Mouse (Mus musculus) CH12.LX (cell line): ENCODE measurements around the gene Asxl1. TPM values are rescaled to one million over a fixed set of nuclear protein-coding genes. Genes with fewer than 3 reads are reported as not detected.

ENCODE experiments used
- DNase-seq: peaks from one replicate; pipeline ENCODE4 v3.0.0-alpha.2; 2013; ENCODE audit errors: extremely low read depth
- H3K27ac ChIP-seq: 2 replicates; pipeline ENCODE4 v1.5.1; 2012; ENCODE audit warnings: low read depth, mild to moderate bottlenecking, control low read depth, moderate library complexity; ENCODE audit not compliant: insufficient read depth
- H3K27me3 ChIP-seq: replicated peaks from 2 replicates; pipeline ENCODE3; 2012; ENCODE audit warnings: inconsistent platforms
- H3K36me3 ChIP-seq, 2 experiments: replicated peaks in 1 of 2; 2 replicates each; pipeline versions ENCODE3 to v1.6.1; 2012; ENCODE audit warnings: inconsistent platforms in 1 of 2, low read length in 1 of 2, mild to moderate bottlenecking in 1 of 2, mixed read lengths in 1 of 2, moderate library complexity in 1 of 2; ENCODE audit not compliant: control insufficient read depth in 1 of 2, insufficient read depth in 1 of 2
- H3K4me1 ChIP-seq, 2 experiments: 2 replicates each; pipeline ENCODE4 v1.6.1; 2012; ENCODE audit warnings: inconsistent platforms in 1 of 2, moderate library complexity in 1 of 2; ENCODE audit not compliant: insufficient read depth in 2 of 2, control insufficient read depth in 1 of 2
- H3K4me2 ChIP-seq: 2 replicates; pipeline ENCODE4 v1.6.1; 2012; ENCODE audit warnings: low read depth, mild to moderate bottlenecking, control low read depth; ENCODE audit not compliant: poor library complexity, insufficient read depth, severe bottlenecking
- H3K4me3 ChIP-seq, 3 experiments: fragments of 150-350 bp in 1 of 3; sonication (generic) in 1 of 3; replicated peaks in 1 of 3; 2 replicates each; pipeline versions ENCODE3 to v1.5.1; 2011 to 2012; ENCODE audit warnings: low read depth in 2 of 3, low read length in 2 of 3, mild to moderate bottlenecking in 2 of 3, moderate library complexity in 2 of 3, control low read depth in 1 of 3, improper control_type of control experiment in 1 of 3, inconsistent platforms in 1 of 3, mixed read lengths in 1 of 3; ENCODE audit not compliant: poor library complexity in 1 of 3
- H3K79me2 ChIP-seq: replicated peaks from 2 replicates; pipeline ENCODE4 v1.6.1; 2012; ENCODE audit warnings: mild to moderate bottlenecking, moderate library complexity; ENCODE audit not compliant: control insufficient read depth, poor library complexity, insufficient read depth, severe bottlenecking; ENCODE audit errors: extremely low read depth
- H3K9ac ChIP-seq: 2 replicates; pipeline ENCODE4 v1.6.1; 2012; ENCODE audit warnings: low read depth, mild to moderate bottlenecking, control low read depth, moderate library complexity; ENCODE audit not compliant: insufficient read depth
- H3K9me3 ChIP-seq: replicated peaks from 2 replicates; pipeline ENCODE3; 2012; ENCODE audit warnings: low read length, inconsistent platforms, mixed read lengths
- BHLHE40 ChIP-seq: IDR thresholded peaks from 2 replicates; pipeline ENCODE4 v1.6.1; 2011; ENCODE audit warnings: mild to moderate bottlenecking, low read depth, low read length, improper control_type of control experiment
- CHD2 ChIP-seq: IDR thresholded peaks from 2 replicates; pipeline ENCODE4 v1.6.1; 2011; ENCODE audit warnings: low read length, improper control_type of control experiment
- ELF1 ChIP-seq: IDR thresholded peaks from 2 replicates; pipeline ENCODE4 v1.6.1; 2014; ENCODE audit warnings: low read depth, mild to moderate bottlenecking, inconsistent platforms, low read length, improper control_type of control experiment
- ETS1 ChIP-seq: conservative IDR thresholded peaks from 2 replicates; pipeline ENCODE4 v1.6.1; 2012; ENCODE audit warnings: low read depth, mild to moderate bottlenecking, inconsistent platforms, low read length, improper control_type of control experiment, moderate library complexity
- JUN ChIP-seq: IDR thresholded peaks from 2 replicates; pipeline ENCODE4 v1.6.1; 2011; ENCODE audit warnings: low read depth, mild to moderate bottlenecking, low read length, improper control_type of control experiment, moderate library complexity; ENCODE audit not compliant: insufficient read depth
- KAT2A ChIP-seq: IDR thresholded peaks from 2 replicates; pipeline ENCODE4 v1.6.1; 2012; ENCODE audit warnings: low read length, improper control_type of control experiment, inconsistent platforms; ENCODE audit not compliant: insufficient replicate concordance
- MAX ChIP-seq: IDR thresholded peaks from 2 replicates; pipeline ENCODE4 v1.6.1; 2011; ENCODE audit warnings: low read length, improper control_type of control experiment
- MAZ ChIP-seq: IDR thresholded peaks from 2 replicates; pipeline ENCODE4 v1.6.1; 2012; ENCODE audit warnings: low read depth, mild to moderate bottlenecking, inconsistent platforms, low read length, improper control_type of control experiment, moderate library complexity
- MEF2A ChIP-seq: IDR thresholded peaks from 2 replicates; pipeline ENCODE4 v1.6.1; 2014; ENCODE audit warnings: low read depth, mild to moderate bottlenecking, inconsistent platforms, low read length, improper control_type of control experiment, borderline replicate concordance
- MYC ChIP-seq: IDR thresholded peaks from 2 replicates; pipeline ENCODE4 v1.6.1; 2011; ENCODE audit warnings: low read depth, mild to moderate bottlenecking, improper control_type of control experiment, low read length
- POLR2A ChIP-seq: IDR thresholded peaks from 2 replicates; pipeline ENCODE4 v1.6.1; 2011; ENCODE audit warnings: low read depth, mild to moderate bottlenecking, improper control_type of control experiment, low read length
- POLR2AphosphoS2 ChIP-seq: IDR thresholded peaks from 2 replicates; pipeline ENCODE4 v1.6.1; 2011; ENCODE audit warnings: low read depth, low read length, improper control_type of control experiment
- RAD21 ChIP-seq: IDR thresholded peaks from 2 replicates; pipeline ENCODE4 v1.6.1; 2011; ENCODE audit warnings: low read depth, mild to moderate bottlenecking, low read length, improper control_type of control experiment, moderate library complexity
- UBTF ChIP-seq: IDR thresholded peaks from 2 replicates; pipeline ENCODE4 v1.6.1; 2012; ENCODE audit warnings: low read depth, mild to moderate bottlenecking, inconsistent platforms, low read length, improper control_type of control experiment, moderate library complexity
- USF1 ChIP-seq: IDR thresholded peaks from 2 replicates; pipeline ENCODE4 v1.6.1; 2014; ENCODE audit warnings: low read depth, mild to moderate bottlenecking, inconsistent platforms, low read length, improper control_type of control experiment
- USF2 ChIP-seq: conservative IDR thresholded peaks from 2 replicates; pipeline ENCODE4 v1.6.1; 2011; ENCODE audit warnings: low read depth, low read length, improper control_type of control experiment
- ZNF384 ChIP-seq: IDR thresholded peaks from 2 replicates; pipeline ENCODE4 v1.6.1; 2012; ENCODE audit warnings: low read depth, low read length, improper control_type of control experiment, inconsistent platforms
- dilution Hi-C: fragments of 300-500 bp; cut with MboI; formaldehyde crosslinking; loops from 2 replicates; pipeline ENCODE4 v1.14.3; 2020; ENCODE audit warnings: low sequenced_read_pairs; ENCODE audit not compliant: extremely low pct_unique_long_range_greater_than_20kb, extremely low pct_ligation_motif_present
- in situ Hi-C: fragments of 300-500 bp; cut with MboI; formaldehyde crosslinking; loops from 3 replicates; pipeline ENCODE4 v1.14.3; 2019; ENCODE audit warnings: low sequenced_read_pairs, low pct_ligation_motif_present, low pct_unique_long_range_greater_than_20kb, mixed read lengths
- polyA plus RNA-seq: library from polyadenylated mRNA; unstranded; fragments of >175 nt; gene quantifications from 2 replicates; pipeline ENCODE4 v1.2.1, GENCODE M21; 2012; ENCODE audit warnings: low read depth; ENCODE audit not compliant: insufficient read length
- total RNA-seq, 2 experiments: library from RNA; depleted of rRNA; stranded (reverse); fragments of 300-350 nt in 1 of 2; fragments of >200 nt in 1 of 2; gene quantifications; 2 replicates each; pipeline ENCODE4 v1.2.3; 2012 to 2014

Gene Asxl1
- total and polyA plus RNA-seq, 3 experiments, result 12.7 to 31.1 (median 18.0) TPM

DNA sequence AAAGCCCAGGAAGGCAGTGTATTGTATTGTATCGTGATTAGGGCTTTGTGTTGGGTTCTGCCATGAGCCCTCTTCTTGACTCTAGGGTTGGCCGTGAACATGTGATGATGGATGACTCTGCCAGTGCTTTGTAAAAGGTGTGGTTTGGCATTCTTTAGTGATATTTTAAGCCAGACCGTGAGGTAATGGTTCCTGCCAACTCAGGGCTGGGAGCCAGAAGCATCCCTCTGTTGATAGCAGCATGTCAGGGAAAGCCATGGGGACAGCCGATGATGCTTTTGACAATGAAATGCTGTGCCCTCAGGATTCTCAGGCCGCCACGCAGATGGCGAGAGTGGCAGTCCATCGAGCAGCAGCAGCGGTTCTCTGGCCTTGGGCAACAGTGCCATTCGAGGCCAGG lies 47.4 kb downstream of the Asxl1 start:
- Histone ChIP-seq H3K4me1 (no peaks in the 10 kb centered on the region), H3K27me3 (no peaks in the 10 kb centered on the region), H3K9ac (no peak overlapping the region), H3K27ac (no peak overlapping the region), H3K36me3 (peaks cover 62 to 94% of the 10 kb centered on the region in 2 experiments), H3K79me2 (peaks cover 5% of the 10 kb centered on the region; the same call in 1 of the 2 replicates), H3K4me2 (no peak overlapping the region), H3K9me3 (peaks cover 14% of the 10 kb centered on the region), H3K4me3 (no peak overlapping the region)
- no peak for DNase-seq
- dilution Hi-C loops (no loop called here), in situ Hi-C loops (loop anchor here (10.0 kb wide), 1 partner anchor 88 kb away; no protein-coding TSS in a partner anchor)
- TF ChIP-seq POLR2A (no peak), ELF1 (no peak), USF2 (no peak), ZNF384 (no peak), CHD2 (no peak), KAT2A (no peak), JUN (no peak), USF1 (no peak), POLR2AphosphoS2 (no peak), MAZ (no peak), BHLHE40 (no peak)

GRCm38 (mm10) chr2:153397790-153398515 lies 52.3 kb downstream of the Asxl1 start:
- no peaks in the 10 kb centered on the region for H3K27me3 ChIP-seq
- H3K79me2 ChIP-seq, result 0 out of 2 replicates have a peak, but pooled peaks cover 2% of the 10 kb centered on the region
- in situ Hi-C loops (loop anchor here (10.0 kb wide), 1 partner anchor 93 kb away; no protein-coding TSS in a partner anchor), dilution Hi-C loops (no loop called here)
- no peaks in the 10 kb centered on the region for H3K4me1 ChIP-seq
- DNase-seq, result no peak
- H3K4me3 ChIP-seq, result no peak overlapping the region
- H3K36me3 ChIP-seq, result peaks cover 84 to 95% of the 10 kb centered on the region in 2 experiments
- no peak for TF ChIP-seq UBTF
- no peak for TF ChIP-seq ETS1
- no peak for TF ChIP-seq BHLHE40
- TF ChIP-seq MAX, result no peak
- no peak for TF ChIP-seq MYC
- TF ChIP-seq RAD21, result no peak
- no peak for TF ChIP-seq MEF2A
- TF ChIP-seq KAT2A, result no peak
- H3K9me3 ChIP-seq, result peaks cover 14% of the 10 kb centered on the region
- H3K4me2 ChIP-seq, result no peak overlapping the region
- no peak overlapping the region for H3K9ac ChIP-seq
- H3K27ac ChIP-seq, result no peak overlapping the region
